Mouse (Mus musculus) erythroblast, embryonic 14.5 days (primary cell): ENCODE results near the gene Palm3. TPM values are rescaled to one million over a fixed set of nuclear protein-coding genes. Genes with fewer than 3 reads are reported as not detected.
A peak's percentile ranks its signal among the peaks of the same experiment; 100 is the strongest.
"Not testable (repeated sequence)": the region's sequence is repeated elsewhere in the genome, so short reads cannot be mapped to it uniquely, and the experiment has no call there.

Experiments
- H3K27me3 ChIP-seq: 2 replicates; pipeline ENCODE4 v1.6.1; 2012; ENCODE audit warnings: inconsistent platforms; ENCODE audit not compliant: control insufficient read depth
- H3K36me3 ChIP-seq: 2 replicates; pipeline ENCODE4 v1.6.1; 2012; ENCODE audit warnings: mild to moderate bottlenecking, inconsistent platforms; ENCODE audit not compliant: control insufficient read depth
- H3K4me1 ChIP-seq: 2 replicates; pipeline ENCODE4 v1.6.1; 2012; ENCODE audit warnings: inconsistent platforms; ENCODE audit not compliant: control insufficient read depth
- H3K4me3 ChIP-seq: replicated peaks from 2 replicates; pipeline ENCODE3; 2012; ENCODE audit warnings: moderate library complexity, mild to moderate bottlenecking, inconsistent platforms
- H3K9me3 ChIP-seq: 2 replicates; pipeline ENCODE4 v1.6.1; 2012; ENCODE audit warnings: low read length, inconsistent platforms, mixed read lengths; ENCODE audit not compliant: control insufficient read depth
- GATA1 ChIP-seq: IDR thresholded peaks from 2 replicates; pipeline ENCODE4 v1.6.1; 2012; ENCODE audit warnings: low read length, inconsistent platforms, mixed read lengths
- TAL1 ChIP-seq: IDR thresholded peaks from 3 replicates; pipeline ENCODE4 v1.6.1; 2012; ENCODE audit warnings: low read length, inconsistent platforms, mixed read lengths
- polyA plus RNA-seq: library from polyadenylated mRNA; stranded (reverse); fragments of >175 nt; gene quantifications from 2 replicates; pipeline ENCODE4 v1.2.3, GENCODE M21; 2012

Gene Palm3
- polyA plus RNA-seq, 1 experiment, result not detected

DNA sequence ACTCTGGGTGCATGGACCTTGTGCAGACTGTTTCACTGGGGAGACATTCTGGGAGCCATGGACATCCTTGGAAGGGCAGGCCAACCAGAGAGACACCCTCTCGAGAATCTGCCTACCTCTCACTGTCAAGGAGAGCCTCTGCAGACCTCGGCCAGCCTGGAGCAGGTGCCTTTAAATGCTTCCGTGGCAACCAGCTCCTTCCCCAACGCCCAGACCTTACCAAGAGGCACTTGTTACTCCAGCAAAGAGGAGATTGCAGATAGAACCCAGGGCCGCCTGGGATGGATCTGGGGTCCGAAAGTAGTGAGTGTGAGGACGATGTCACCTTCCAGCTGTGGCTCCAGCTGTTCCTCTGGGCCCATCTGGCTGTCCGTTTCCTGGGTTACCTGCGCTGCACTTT, 43.1 kb upstream of the Palm3 start:
- Histone ChIP-seq H3K4me3 (no peak overlapping the region), H3K27me3 (no peaks in the 10 kb centered on the region), H3K9me3 (no peaks in the 10 kb centered on the region), H3K4me1 (peaks cover 38% of the 10 kb centered on the region), H3K36me3 (peaks cover 53% of the 10 kb centered on the region)
- no peak for TF ChIP-seq TAL1
- no peak for TF ChIP-seq GATA1

- Histone ChIP-seq H3K4me3 (no peak overlapping the region), H3K27me3 (no peaks in the 10 kb centered on the region), H3K36me3 (peaks cover 64% of the 10 kb centered on the region), H3K9me3 (no peaks in the 10 kb centered on the region), H3K4me1 (peaks cover 23% of the 10 kb centered on the region)
- no peak for TF ChIP-seq GATA1
- TF ChIP-seq TAL1, result no peak
These were observed 41.0 kb upstream of the Palm3 start for GRCm38 (mm10) chr8:83980250-83980649.

DNA sequence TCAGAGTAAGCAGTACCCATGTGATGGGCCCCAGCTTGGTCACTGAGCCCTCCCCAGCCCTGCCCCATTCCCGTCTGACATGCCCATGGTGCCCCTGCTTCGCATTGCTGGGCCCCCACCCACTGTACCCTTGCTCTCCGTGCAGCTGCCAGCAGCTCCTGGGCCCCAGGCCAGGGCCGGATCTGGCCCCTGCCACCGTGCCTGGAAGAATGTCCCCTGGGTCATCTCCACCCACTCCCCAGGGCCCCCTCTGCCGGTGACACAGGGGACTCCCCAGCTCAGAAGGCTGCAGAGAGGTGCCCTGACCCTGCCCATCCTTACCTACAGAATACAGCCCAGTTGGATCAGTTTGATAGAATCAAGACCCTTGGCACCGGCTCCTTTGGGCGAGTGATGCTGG, 40.4 kb upstream of the Palm3 start:
- TF ChIP-seq GATA1 (no peak), TAL1 (no peak)
- peaks cover 67% of the 10 kb centered on the region for H3K36me3 ChIP-seq
- no peaks in the 10 kb centered on the region for H3K27me3 ChIP-seq
- no peaks in the 10 kb centered on the region for H3K9me3 ChIP-seq
- H3K4me3 ChIP-seq, result no peak overlapping the region
- peaks cover 23% of the 10 kb centered on the region for H3K4me1 ChIP-seq

GRCm38 (mm10) chr8:83981533-83981932, 39.7 kb upstream of the Palm3 start:
- H3K4me3 ChIP-seq, result no peak overlapping the region
- no peaks in the 10 kb centered on the region for H3K27me3 ChIP-seq
- peaks cover 70% of the 10 kb centered on the region for H3K36me3 ChIP-seq
- H3K9me3 ChIP-seq, result no peaks in the 10 kb centered on the region
- TF ChIP-seq TAL1 (no peak), GATA1 (no peak)
- H3K4me1 ChIP-seq, result peaks cover 16% of the 10 kb centered on the region

GRCm38 (mm10) chr8:83982449-83982848, 38.8 kb upstream of the Palm3 start:
- H3K4me3 ChIP-seq, result no peak overlapping the region
- peaks cover 8% of the 10 kb centered on the region for H3K4me1 ChIP-seq
- TF ChIP-seq TAL1 (no peak), GATA1 (no peak)

GRCm38 (mm10) chr8:83983222-83983621, 38.0 kb upstream of the Palm3 start:
- peaks cover 79% of the 10 kb centered on the region for H3K36me3 ChIP-seq
- not testable (repeated sequence) for H3K9me3 ChIP-seq, H3K4me3 ChIP-seq, H3K4me1 ChIP-seq, H3K27me3 ChIP-seq

More at GRCm38 (mm10) chr8:83982449-83982848, 38.8 kb upstream of the Palm3 start:
- Histone ChIP-seq H3K36me3 (peaks cover 78% of the 10 kb centered on the region), H3K9me3 (no peaks in the 10 kb centered on the region), H3K27me3 (no peaks in the 10 kb centered on the region)

DNA sequence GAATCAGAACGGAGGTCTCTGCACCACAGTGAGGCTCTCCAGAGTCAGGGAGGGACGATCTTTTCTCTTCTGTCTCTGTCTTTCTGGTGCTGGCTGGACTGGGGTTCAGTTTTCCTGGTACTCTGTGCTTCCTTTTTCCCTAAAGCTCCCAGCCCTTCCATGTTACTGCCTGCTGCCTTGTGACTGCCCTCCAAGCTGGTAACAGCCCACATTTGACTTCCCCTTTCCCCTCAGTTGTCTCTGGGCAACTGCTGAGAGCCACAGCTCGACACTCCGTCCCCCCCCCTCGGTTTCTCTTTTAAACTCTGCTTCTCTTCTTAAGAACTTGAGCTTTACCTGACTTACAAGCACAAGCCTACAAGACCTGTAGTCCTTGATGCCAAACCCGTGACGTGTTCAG, 32.0 kb upstream of the Palm3 start:
- H3K9me3 ChIP-seq, result no peaks in the 10 kb centered on the region
- no peak overlapping the region for H3K4me3 ChIP-seq
- H3K27me3 ChIP-seq, result no peaks in the 10 kb centered on the region
- no peak for TF ChIP-seq GATA1
- TF ChIP-seq TAL1, result no peak
- H3K36me3 ChIP-seq, result peaks cover 78% of the 10 kb centered on the region
- H3K4me1 ChIP-seq, result peaks cover 42% of the 10 kb centered on the region

- H3K4me1 ChIP-seq, result peaks cover 48% of the 10 kb centered on the region
- H3K9me3 ChIP-seq, result no peaks in the 10 kb centered on the region
- H3K36me3 ChIP-seq, result peaks cover 80% of the 10 kb centered on the region
- no peak overlapping the region for H3K4me3 ChIP-seq
- no peak for TF ChIP-seq TAL1
- TF ChIP-seq GATA1, result no peak
- H3K27me3 ChIP-seq, result no peaks in the 10 kb centered on the region
These were observed 31.1 kb upstream of the Palm3 start for GRCm38 (mm10) chr8:83990170-83990569.

DNA sequence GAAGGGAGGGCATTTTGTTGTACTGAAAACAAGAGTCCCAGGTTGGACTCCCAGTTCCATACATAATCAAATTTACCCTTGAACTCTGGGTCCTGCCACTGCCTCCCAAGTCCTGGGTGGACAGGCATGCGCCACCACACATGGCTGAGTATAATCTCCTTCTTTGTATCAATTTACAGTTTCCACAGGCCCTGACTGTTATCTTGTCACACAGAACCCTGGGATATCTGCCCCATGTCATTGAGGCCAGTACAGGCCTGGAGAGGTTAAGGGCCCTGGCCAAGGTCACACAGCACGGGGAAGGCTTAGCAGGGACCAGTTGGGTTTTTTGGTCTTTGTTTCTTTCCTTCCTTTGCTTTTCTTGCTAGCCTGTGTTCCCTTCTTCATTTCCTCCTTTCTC, 28.8 kb upstream of the Palm3 start:
- Histone ChIP-seq H3K9me3 (no peaks in the 10 kb centered on the region), H3K36me3 (peaks cover 66% of the 10 kb centered on the region), H3K4me1 (peaks cover 61% of the 10 kb centered on the region), H3K27me3 (no peaks in the 10 kb centered on the region), H3K4me3 (peak overlapping the region; percentile 22)
- TF ChIP-seq TAL1 (peak; percentile 12; the same call in 1 of the 3 replicates), GATA1 (peak; percentile 25; the same call in 1 of the 2 replicates)

- no peak for TF ChIP-seq TAL1
- TF ChIP-seq GATA1, result no peak
- no peak overlapping the region for H3K4me3 ChIP-seq
- H3K27me3 ChIP-seq, result no peaks in the 10 kb centered on the region
- peaks cover 57% of the 10 kb centered on the region for H3K36me3 ChIP-seq
- peaks cover 69% of the 10 kb centered on the region for H3K4me1 ChIP-seq
- no peaks in the 10 kb centered on the region for H3K9me3 ChIP-seq
These were observed 27.2 kb upstream of the Palm3 start for GRCm38 (mm10) chr8:83994030-83994429.
